Mouse (Mus musculus) fibroblast of lung, adult 2 months (primary cell): ENCODE results near the gene Rplp1.

ENCODE experiments used
- DNase-seq: peaks from one replicate; pipeline ENCODE4 v3.0.0-alpha.2; 2011; ENCODE audit warnings: low read depth

Gene Rplp1

DNA sequence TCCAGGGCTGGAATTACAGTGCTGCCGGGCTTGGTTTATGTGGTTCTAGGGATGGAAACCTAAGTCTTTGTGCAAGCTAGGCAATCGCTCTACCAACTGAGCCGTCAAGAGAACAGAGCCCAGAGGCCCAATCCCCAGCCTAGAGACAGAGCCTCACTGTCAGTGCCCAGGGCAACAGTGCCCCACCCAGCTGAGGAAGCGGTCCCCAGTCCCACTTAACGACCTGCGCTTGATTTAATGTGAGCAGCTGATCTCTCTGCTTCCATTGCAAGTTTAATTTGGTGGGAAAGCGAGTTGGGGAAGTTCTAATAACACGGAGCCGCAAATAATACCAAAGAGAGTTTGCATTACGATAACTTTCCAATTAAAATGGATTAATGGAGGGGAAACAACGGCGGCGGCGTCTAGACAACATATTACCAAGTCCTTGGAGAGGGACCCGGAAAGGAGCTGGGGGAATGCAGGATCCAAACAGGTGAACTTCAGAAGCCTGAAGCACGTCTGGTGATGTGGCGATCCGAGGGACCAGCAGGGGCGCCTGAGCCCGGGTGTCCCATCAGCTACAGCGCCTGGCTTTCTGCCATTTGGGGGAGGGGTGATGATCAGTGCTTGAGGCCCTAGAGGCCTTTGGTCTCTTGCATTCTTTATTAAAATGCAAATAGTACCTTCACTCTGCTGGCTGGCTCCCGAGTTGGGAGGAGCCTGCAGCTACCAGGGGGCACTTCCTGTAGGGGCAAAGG lies 36.8 kb downstream of the Rplp1 start:
- no peak for DNase-seq

DNA sequence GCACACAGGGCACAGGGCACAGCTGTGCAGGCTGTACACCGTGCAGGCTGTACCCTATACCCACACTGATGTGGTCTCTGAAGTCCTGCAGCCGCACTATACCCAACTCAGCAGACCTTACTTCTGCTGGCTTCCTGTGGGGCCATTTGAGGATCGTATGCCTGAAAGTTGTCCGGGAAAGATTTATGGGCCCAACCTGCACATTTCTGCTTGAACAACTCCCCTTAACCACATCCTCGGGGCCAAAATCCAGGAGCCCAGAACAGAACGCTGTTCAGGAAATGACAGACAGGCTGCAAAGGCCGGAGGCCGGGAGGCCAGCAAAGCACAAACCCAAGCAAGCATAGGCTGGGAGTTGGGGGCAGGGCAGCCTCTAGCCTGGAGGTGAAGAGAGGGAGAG lies 41.0 kb downstream of the Rplp1 start:
- DNase-seq, result no peak

GRCm38 (mm10) chr9:61872246-61872941 lies 41.9 kb downstream of the Rplp1 start:
- DNase-seq, result no peak

DNA sequence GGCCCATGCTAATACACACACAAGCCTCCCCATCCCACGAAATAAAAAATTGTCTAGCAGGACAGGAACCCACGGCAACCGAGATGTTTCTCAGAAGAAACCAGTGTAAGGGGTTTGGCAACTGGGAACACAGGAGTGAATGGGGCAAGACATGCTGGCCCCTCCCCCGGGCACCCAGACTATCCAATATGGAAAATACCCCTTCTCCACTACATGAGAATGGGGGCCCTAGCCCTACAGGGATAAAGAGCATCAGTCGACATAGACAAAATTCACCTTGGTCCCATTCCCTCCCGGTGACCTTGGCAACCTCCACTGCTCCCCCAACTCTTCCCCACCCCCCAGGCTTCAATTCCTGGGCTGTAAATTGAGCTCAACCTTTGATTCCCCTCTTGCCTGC lies 42.5 kb downstream of the Rplp1 start:
- no peak for DNase-seq

GRCm38 (mm10) chr9:61867659-61868058 lies 46.7 kb downstream of the Rplp1 start:
- no peak for DNase-seq
